Mouse (Mus musculus) heart, embryonic 16.5 days (tissue): Measurements from ENCODE around the gene Ncl. TPM values are rescaled to one million over a fixed set of nuclear protein-coding genes. Genes with fewer than 3 reads are reported as not detected.

Experiments used
- ATAC-seq: fragments of 200-750 bp; cut with Nextera tagmentation; replicated peaks from 2 replicates; pipeline ENCODE4 v1.8.0; 2017; ENCODE audit warnings: moderate number of reproducible peaks; ENCODE audit not compliant: insufficient read depth, low FRiP score; ENCODE audit errors: extremely low read depth
- H3K27ac ChIP-seq: fragments of 300-500 bp; sonication (generic); 2 replicates; pipeline ENCODE4 v1.5.1; 2014; ENCODE audit warnings: mild to moderate bottlenecking, low read length, control low read depth, moderate library complexity
- H3K27me3 ChIP-seq: fragments of 300-500 bp; sonication (generic); 2 replicates; pipeline ENCODE4 v1.6.1; 2014; ENCODE audit warnings: low read length, mixed read lengths; ENCODE audit not compliant: control insufficient read depth, insufficient read depth
- H3K36me3 ChIP-seq: fragments of 300-500 bp; sonication (generic); 2 replicates; pipeline ENCODE4 v1.6.1; 2014; ENCODE audit not compliant: control insufficient read depth, insufficient read depth
- H3K4me1 ChIP-seq: fragments of 300-500 bp; sonication (generic); 2 replicates; pipeline ENCODE4 v1.6.1; 2014; ENCODE audit warnings: low read length, mixed read lengths; ENCODE audit not compliant: control insufficient read depth, insufficient read depth
- H3K4me2 ChIP-seq: fragments of 300-500 bp; sonication (generic); 2 replicates; pipeline ENCODE4 v1.6.1; 2014; ENCODE audit warnings: low read depth, mild to moderate bottlenecking, control low read depth, low read length
- H3K4me3 ChIP-seq: fragments of 300-500 bp; sonication (generic); 2 replicates; pipeline ENCODE4 v1.5.1; 2014; ENCODE audit warnings: mild to moderate bottlenecking, control low read depth, low read length
- H3K9ac ChIP-seq: fragments of 300-500 bp; sonication (generic); 2 replicates; pipeline ENCODE4 v1.6.1; 2014; ENCODE audit warnings: low read length, control low read depth
- H3K9me3 ChIP-seq: fragments of 300-500 bp; sonication (generic); replicated peaks from 2 replicates; pipeline ENCODE4 v1.6.1; 2016; ENCODE audit warnings: low read length; ENCODE audit not compliant: control insufficient read depth
- WGBS: fragments of 180-500 bp; shearing (Covaris S2); extraction: QIAGEN DNeasy Blood & Tissue Kit; methylation state at CpG from one replicate; pipeline ENCODE4 v1.1.7; 2014; 5-methylcytosine and 5-hydroxymethylcytosine counted together
- polyA plus RNA-seq: library from polyadenylated mRNA; unstranded; fragments of >200 nt; fragmentation: Nextera tagmentation; extraction: Ambion mirVana; gene quantifications from 2 replicates; pipeline ENCODE4 v1.2.1, GENCODE M21; 2015

Ncl gene
- polyA plus RNA-seq, 1 experiment from 2014 or later: 276 TPM

DNA sequence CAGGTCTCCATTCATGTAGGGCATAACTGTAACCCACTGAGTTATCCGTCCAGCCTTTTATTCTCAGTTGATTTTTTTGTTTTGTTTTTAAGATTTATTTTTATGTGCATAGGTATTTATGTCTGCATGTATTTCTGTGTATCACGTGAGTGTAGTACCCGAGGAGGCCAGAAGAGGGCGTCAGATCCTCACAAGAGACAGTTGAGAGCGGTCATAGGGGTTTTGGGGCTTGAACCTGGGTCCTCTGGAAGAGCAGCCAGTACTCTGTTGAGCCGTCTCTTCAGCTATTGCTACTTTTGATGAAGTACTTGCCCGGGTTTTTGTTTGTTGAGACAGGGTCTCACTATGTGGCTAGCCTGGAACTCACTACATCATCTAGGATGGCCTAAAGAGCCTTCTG, 36.7 kb upstream of the Ncl start:
- WGBS: 68% methylated on average over 7 of the region's 7 CpGs
- H3K36me3 ChIP-seq: no peaks in the 10 kb centered on the region
- no peaks in the 10 kb centered on the region for H3K9me3 ChIP-seq
- H3K9ac ChIP-seq: no peak overlapping the region
- no peak for ATAC-seq
- H3K27me3 ChIP-seq: no peaks in the 10 kb centered on the region
- no peak overlapping the region for H3K27ac ChIP-seq
- H3K4me1 ChIP-seq: peaks cover 8% of the 10 kb centered on the region; the same call in 1 of the 2 replicates
- H3K4me3 ChIP-seq: no peak overlapping the region
- no peak overlapping the region for H3K4me2 ChIP-seq

DNA sequence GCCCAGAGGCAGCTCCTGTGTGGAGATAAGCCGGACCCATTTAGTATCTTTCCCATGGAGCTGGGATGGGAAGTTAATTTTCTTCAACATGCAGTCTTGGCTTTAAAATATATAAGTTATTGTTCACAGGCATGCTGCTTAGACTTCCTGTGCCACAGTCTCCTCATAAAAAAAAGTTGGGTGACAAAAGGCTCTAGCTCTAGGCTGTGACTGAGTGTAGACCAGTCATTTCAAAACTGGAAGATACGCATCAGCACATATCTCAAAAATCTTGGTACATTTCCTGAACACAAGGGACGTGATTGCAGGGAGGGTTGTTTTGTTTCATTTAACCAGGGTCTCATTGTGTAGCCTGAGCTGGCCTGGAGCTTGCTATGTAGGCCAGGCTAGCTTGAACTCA, 35.0 kb upstream of the Ncl start:
- no peak overlapping the region for H3K27ac ChIP-seq
- H3K9ac ChIP-seq: no peak overlapping the region
- no peaks in the 10 kb centered on the region for H3K36me3 ChIP-seq
- no peaks in the 10 kb centered on the region for H3K27me3 ChIP-seq
- H3K4me2 ChIP-seq: no peak overlapping the region
- 76% methylated on average over 3 of the region's 3 CpGs for WGBS
- H3K4me1 ChIP-seq: peaks cover 4% of the 10 kb centered on the region; the same call in 1 of the 2 replicates
- no peak for ATAC-seq
- no peak overlapping the region for H3K4me3 ChIP-seq
- no peaks in the 10 kb centered on the region for H3K9me3 ChIP-seq

DNA sequence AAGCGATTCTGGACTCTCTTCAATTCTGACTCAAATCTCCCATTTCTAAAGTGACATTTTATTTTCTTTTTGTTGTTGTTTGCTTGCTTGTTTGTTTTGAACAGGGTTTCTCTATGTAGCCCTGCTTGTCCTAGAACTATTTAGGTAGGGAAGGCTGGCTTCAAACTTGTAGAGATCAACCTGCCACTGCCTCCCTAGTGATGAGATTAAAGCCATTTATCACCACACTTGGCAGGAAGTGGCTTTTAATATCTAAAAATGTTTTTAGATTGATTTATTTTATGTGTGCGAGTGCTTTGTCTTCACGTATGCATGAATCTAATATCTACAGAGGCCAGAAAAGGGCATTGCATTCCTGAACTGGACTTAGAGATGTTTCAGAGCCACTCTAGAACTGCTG, 34.0 kb upstream of the Ncl start:
- 57% methylated on average over 3 of the region's 3 CpGs for WGBS

DNA sequence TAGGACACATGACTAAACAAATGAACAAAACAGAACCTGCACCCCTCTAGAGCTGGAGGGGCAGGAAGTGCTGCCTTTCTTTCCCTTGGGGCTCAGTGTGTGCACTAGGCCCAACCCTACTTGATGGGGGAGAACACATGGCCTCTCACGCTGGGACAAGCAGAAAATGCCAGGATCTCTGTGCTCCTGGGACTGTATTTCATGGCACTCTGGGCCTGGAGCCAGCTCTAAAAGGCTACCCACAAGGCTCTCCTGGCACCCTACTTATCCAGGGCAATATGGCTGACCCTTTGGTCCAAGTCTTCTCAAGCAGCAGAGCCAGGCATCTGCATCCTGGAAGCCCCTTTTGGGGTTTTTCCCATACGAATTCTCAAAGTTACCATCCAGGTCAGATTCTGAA, 32.2 kb upstream of the Ncl start:
- Histone ChIP-seq H3K27ac (no peak overlapping the region), H3K27me3 (no peaks in the 10 kb centered on the region), H3K4me3 (no peak overlapping the region), H3K36me3 (no peaks in the 10 kb centered on the region), H3K4me1 (peaks cover 4% of the 10 kb centered on the region; the same call in 1 of the 2 replicates), H3K4me2 (no peak overlapping the region), H3K9ac (no peak overlapping the region), H3K9me3 (no peaks in the 10 kb centered on the region)
- 72% methylated on average over 2 of the region's 2 CpGs for WGBS
- no peak for ATAC-seq

More for the DNA sequence above, 34.0 kb upstream of the Ncl start:
- Histone ChIP-seq H3K4me2 (no peak overlapping the region), H3K27ac (no peak overlapping the region), H3K36me3 (no peaks in the 10 kb centered on the region), H3K27me3 (no peaks in the 10 kb centered on the region), H3K9me3 (no peaks in the 10 kb centered on the region), H3K9ac (no peak overlapping the region), H3K4me3 (no peak overlapping the region), H3K4me1 (peaks cover 4% of the 10 kb centered on the region; the same call in 1 of the 2 replicates)
- no peak for ATAC-seq

DNA sequence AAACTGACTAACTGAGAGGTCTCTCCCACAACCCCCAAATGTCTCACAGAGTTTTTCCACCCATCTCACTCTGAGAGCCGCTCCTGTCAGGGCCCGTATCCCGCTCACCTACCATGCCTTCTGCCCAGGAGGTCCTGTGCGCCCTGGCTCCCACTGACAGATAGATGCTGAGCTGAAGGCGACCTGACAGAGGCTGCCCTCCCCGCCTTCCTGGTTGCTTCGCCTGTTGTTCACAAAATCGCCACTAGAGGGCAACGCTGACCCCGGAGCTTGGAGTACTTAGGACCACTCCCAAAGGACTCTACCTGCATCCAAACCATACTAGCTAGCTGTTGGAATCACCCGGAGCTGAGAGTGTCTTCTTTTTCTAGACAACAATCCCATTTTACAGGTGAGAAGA, 30.0 kb upstream of the Ncl start:
- WGBS: 3% methylated on average over 11 of the region's 11 CpGs
- ATAC-seq: peak; percentile 47; the same call in 1 of the 2 replicates

DNA sequence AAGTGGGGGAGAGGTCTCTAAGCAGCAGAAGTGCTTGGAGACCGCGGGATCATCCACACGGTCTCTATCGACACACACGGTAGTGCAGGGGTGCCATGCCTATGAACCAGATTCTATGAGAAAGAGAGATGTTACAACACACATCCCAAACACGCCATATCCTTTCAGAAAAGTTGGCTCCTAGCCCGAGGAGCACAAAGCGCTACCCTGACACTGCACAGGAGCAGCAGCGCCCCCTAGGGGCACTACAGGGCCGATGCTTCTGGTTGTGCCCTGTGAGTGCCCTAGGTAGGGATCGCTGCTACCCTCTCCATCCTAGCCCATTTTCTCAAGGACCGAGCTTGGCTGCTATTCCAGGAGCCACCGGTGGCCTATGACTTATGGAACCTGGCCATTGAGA, 21.8 kb upstream of the Ncl start:
- whole genome bisulfite sequencing: 24% methylated on average over 13 of the region's 13 CpGs
- no peak overlapping the region for H3K9ac ChIP-seq
- peak overlapping the region; percentile 51 for H3K4me2 ChIP-seq
- H3K36me3 ChIP-seq: no peaks in the 10 kb centered on the region
- peaks cover 31% of the 10 kb centered on the region for H3K4me1 ChIP-seq
- ATAC-seq: no peak
- H3K27ac ChIP-seq: no peak overlapping the region
- no peaks in the 10 kb centered on the region for H3K9me3 ChIP-seq
- peak overlapping the region; percentile 29 for H3K4me3 ChIP-seq
- no peaks in the 10 kb centered on the region for H3K27me3 ChIP-seq

More for the DNA sequence above, 30.0 kb upstream of the Ncl start:
- no peak overlapping the region for H3K9ac ChIP-seq
- no peaks in the 10 kb centered on the region for H3K36me3 ChIP-seq
- H3K27ac ChIP-seq: no peak overlapping the region
- H3K9me3 ChIP-seq: no peaks in the 10 kb centered on the region
- H3K4me1 ChIP-seq: peaks cover 4% of the 10 kb centered on the region; the same call in 1 of the 2 replicates
- H3K27me3 ChIP-seq: no peaks in the 10 kb centered on the region
- no peak overlapping the region for H3K4me2 ChIP-seq
- H3K4me3 ChIP-seq: no peak overlapping the region

DNA sequence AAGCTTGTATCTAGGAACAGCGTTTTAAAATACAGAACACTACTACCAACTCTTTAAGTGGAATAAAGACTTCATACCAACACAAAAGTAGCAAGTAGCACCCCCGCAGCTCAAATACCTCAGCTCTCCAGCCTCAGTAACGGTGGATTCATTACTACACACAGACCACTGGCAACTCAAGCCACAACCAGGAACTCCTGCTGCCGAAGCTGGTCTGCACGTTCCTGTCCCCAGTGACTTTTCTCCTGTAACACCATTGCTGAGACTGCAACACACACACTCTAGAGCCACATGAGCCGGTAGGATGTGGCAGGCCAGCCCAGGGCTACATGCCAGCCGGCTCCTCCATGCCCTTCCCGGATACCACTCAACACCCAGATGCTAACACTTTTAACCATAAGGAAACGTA, 20.0 kb upstream of the Ncl start:
- H3K4me3 ChIP-seq: no peak overlapping the region
- peak overlapping the region; percentile 12 for H3K9ac ChIP-seq
- peaks cover 31% of the 10 kb centered on the region for H3K4me1 ChIP-seq
- 0 out of 2 replicates have a peak, but pooled peaks have one; percentile 34 for ATAC-seq
- H3K36me3 ChIP-seq: no peaks in the 10 kb centered on the region
- H3K27me3 ChIP-seq: no peaks in the 10 kb centered on the region
- WGBS: 33% methylated on average over 9 of the region's 9 CpGs
- H3K9me3 ChIP-seq: no peaks in the 10 kb centered on the region
- H3K4me2 ChIP-seq: peak overlapping the region; percentile 4
- peak overlapping the region; percentile 83 for H3K27ac ChIP-seq

DNA sequence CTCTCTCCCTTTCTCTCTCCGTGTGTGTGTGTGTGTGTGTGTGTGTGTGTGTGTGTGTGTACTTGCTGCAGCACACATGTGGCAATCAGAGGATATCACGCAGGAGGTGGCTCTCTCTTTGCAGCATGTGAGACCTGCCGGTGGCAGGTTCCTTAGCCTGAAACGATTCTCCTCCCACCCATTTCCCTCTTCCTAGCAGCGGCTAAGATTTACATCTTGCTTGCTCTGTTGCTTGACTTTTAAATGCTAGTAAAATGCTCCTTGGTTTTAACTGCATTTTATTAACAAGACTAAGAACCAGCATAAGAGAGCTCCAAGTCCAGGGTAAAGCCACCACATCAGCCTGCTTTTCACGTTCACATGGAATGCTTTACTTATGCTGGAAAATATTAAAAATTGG, 19.5 kb upstream of the Ncl start:
- no peak for ATAC-seq
- Histone ChIP-seq H3K4me1 (peaks cover 31% of the 10 kb centered on the region), H3K4me3 (no peak overlapping the region), H3K9ac (no peak overlapping the region; the same call in 1 of the 2 replicates), H3K36me3 (no peaks in the 10 kb centered on the region), H3K27me3 (no peaks in the 10 kb centered on the region), H3K9me3 (no peaks in the 10 kb centered on the region), H3K27ac (peak overlapping the region; percentile 50), H3K4me2 (peak overlapping the region; percentile 4; the same call in 1 of the 2 replicates)
- WGBS: 36% methylated on average over 6 of the region's 6 CpGs

DNA sequence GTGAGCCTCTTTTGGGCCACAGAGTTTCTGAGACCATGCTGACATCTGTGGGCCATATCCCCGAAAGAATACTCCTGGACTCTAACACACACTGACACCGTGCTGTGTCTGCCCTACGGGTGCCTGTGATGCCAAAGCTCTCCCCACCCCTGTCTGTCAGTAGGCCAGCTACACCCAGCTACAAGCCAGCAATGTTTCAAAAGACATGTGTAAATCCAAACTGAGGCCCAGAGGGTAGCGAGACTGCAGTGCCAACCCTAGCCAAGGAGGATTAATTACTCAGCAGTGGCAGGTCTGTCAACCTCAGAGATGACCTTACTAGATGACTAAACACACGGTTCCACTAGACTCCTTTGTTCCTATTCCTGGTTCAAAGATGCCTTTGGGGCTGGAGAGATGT, 17.2 kb upstream of the Ncl start:
- ATAC-seq: no peak
- H3K9ac ChIP-seq: no peak overlapping the region
- no peaks in the 10 kb centered on the region for H3K36me3 ChIP-seq
- no peaks in the 10 kb centered on the region for H3K9me3 ChIP-seq
- H3K4me2 ChIP-seq: no peak overlapping the region
- no peak overlapping the region for H3K27ac ChIP-seq
- no peaks in the 10 kb centered on the region for H3K27me3 ChIP-seq
- 79% methylated on average over 5 of the region's 5 CpGs for WGBS
- H3K4me1 ChIP-seq: peaks cover 31% of the 10 kb centered on the region
- no peak overlapping the region for H3K4me3 ChIP-seq
